Mouse (Mus musculus) left cerebral cortex, adult 2 months (tissue): ENCODE measurements around the gene Tas2r139. TPM values are rescaled to one million over a fixed set of nuclear protein-coding genes. Genes with fewer than 3 reads are reported as not detected.
"Not testable (repeated sequence)": the region's sequence is repeated elsewhere in the genome, so short reads cannot be mapped to it uniquely, and the experiment has no call there.

Source experiments
- DNase-seq, 2 experiments: peaks; one replicate each; pipeline ENCODE4 v3.0.0; 2021 to 2022; ENCODE audit warnings: low spot score in 2 of 2, mixed read lengths in 1 of 2; ENCODE audit errors: extremely low spot score in 1 of 2
- H3K27ac ChIP-seq: fragments of 200-600 bp; 2 replicates; pipeline ENCODE4 v1.8.1; 2022
- H3K4me3 ChIP-seq: fragments of 200-600 bp; 2 replicates; pipeline ENCODE4 v1.8.1; 2022
- CTCF ChIP-seq: fragments of 200-600 bp; IDR thresholded peaks from 2 replicates; pipeline ENCODE4 v1.8.1; 2022; ENCODE audit warnings: antibody characterized with exemption, mild to moderate bottlenecking, moderate library complexity
- intact Hi-C: fragments of 180-260 bp; cut with DNase I; formaldehyde crosslinking; loops from one replicate; pipeline ENCODE4 v1.15.1; 2025
- long read RNA-seq, 2 experiments: library from polyadenylated mRNA; stranded (forward); transcript quantifications; one replicate each; pipeline ENCODE4 v2.0.0; 2021; ENCODE audit warnings: borderline mapping rate in 2 of 2
- total RNA-seq, 2 experiments: library from RNA; stranded (reverse); gene quantifications; 2 replicates each; pipeline ENCODE4 v1.2.3; 2021

Gene Tas2r139
- total RNA-seq, result not detected
- long read RNA-seq, experiment 1, result 0 reads
- long read RNA-seq, experiment 2, result 0 reads

DNA sequence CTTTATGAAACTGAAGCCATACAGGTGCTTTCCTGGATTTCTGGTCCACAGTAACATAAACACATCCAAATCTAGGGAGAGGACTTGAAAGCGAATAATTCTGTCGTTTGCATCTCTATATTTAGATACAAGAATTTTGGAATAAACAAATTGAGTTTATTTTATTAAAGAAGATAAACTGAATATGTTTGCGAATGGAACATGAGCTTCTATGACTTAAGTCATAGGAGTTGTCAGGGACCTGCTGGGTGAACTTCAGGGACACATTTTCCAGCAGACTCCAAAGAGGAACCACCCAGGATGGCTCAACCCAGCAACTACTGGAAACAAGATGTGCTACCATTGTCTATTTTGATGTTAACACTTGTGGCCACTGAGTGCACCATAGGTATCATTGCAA lies at the start of gene Tas2r139:
Gene Tas2r139 (plus strand): TSS at position 301 of the 400 bp plus-strand sequence.
- no peak within 1 kb of the TSS for H3K27ac ChIP-seq
- intact Hi-C loops, result no loop called here
- H3K4me3 ChIP-seq, result no peak within 1 kb of the TSS
- TF ChIP-seq CTCF, result no peak
- no peak for DNase-seq

DNA sequence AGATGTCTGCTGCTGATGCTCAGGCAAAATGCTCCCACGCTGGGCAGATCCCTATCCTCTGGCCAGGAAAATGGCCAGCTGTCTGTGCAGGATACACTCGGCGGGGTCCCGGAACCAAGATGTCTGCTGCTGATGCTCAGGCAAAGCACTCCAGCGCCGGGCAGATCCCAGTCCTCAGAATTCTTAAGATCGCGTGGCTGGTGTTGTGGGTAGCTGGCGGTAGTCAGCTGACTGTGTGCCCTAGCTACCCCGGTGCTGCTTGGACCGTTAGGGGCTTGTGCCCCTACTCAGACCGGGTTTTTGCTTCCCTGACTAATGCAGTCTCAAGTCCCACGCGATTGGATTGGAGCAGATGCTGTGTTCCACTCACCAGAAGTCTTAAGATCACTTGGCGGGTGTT lies 10.4 kb downstream of the Tas2r139 start:
- H3K27ac ChIP-seq, intact Hi-C loops, DNase-seq: not testable (repeated sequence)

DNA sequence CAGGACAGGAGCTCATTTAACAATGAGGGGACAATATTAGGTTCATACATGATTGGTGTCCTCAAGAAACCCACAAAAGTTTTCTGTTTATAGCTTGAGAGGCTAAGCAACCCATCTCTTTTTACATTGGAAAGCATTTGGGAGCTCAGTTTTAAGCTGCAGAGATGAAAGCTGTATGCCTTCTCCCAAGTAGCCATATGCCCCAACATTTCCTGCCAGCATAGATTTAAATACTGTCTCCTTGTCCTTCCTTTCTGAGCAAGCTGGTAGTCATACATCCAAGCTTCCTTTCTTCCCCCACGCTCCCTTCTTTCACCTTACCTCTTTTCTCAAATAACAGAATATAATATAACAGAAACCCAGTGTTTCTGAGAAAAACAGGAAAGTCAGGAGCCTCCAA lies 41.7 kb downstream of the Tas2r139 start:
- no peak for DNase-seq
- no peak for TF ChIP-seq CTCF
- intact Hi-C loops, result loop anchor here (1.0 kb wide), 1 partner anchor 407 kb away; the partner anchor contains the start of gene Olfr459
- no peak overlapping the region for H3K4me3 ChIP-seq
- peak overlapping the region; percentile 78 for H3K27ac ChIP-seq

More for the DNA sequence above, 10.4 kb downstream of the Tas2r139 start:
- not testable (repeated sequence) for H3K4me3 ChIP-seq

DNA sequence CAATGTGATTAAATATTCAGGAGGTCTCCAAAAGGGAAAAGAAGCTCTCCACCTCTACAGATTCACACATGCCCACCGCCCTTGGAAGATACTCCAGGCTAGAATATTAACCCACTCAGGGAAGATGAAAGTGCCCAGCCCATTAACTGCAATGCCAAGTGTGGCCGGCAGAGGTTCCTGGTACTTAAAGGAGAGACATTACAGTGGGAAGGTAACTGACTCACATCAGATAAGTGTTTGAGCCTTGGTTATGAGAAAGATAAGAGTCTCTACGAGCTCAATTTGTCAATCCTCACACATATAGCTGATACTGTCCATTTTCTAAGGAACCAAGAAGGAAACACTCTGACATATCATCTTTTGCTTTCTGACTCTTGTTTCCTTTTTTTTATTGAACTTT lies 45.5 kb downstream of the Tas2r139 start:
- no peak for DNase-seq
- peak; percentile 19 for TF ChIP-seq CTCF
- intact Hi-C loops, result no loop called here
- no peak overlapping the region for H3K4me3 ChIP-seq
- no peak overlapping the region for H3K27ac ChIP-seq

Other genes with a start within 250 kb of the Tas2r139 start
- gene Sval1, start 189.3 kb upstream of the Tas2r139 start, total RNA-seq, result not detected
- not detected for gene Sval3, start 172.8 kb upstream of the Tas2r139 start, total RNA-seq
- gene Sva, start 102.5 kb upstream of the Tas2r139 start, total RNA-seq, result not detected
- not detected for gene Tas2r144, start 74.4 kb downstream of the Tas2r139 start, total RNA-seq
- gene Gstk1, start 105.0 kb downstream of the Tas2r139 start, total RNA-seq, result 10 to 100 TPM in 1 of 2 experiments, 1 to 10 TPM in 1; 9.0 to 10.0 TPM
- not detected for gene Tmem139, start 121.0 kb downstream of the Tas2r139 start, total RNA-seq
- gene Casp2, start 124.0 kb downstream of the Tas2r139 start, total RNA-seq, result 10 to 100 TPM; 19.7 to 28.1 TPM
- 1 to 10 TPM; 5.3 to 6.4 TPM for gene Clcn1, start 145.7 kb downstream of the Tas2r139 start, total RNA-seq
- gene Fam131b, start 183.7 kb downstream of the Tas2r139 start, total RNA-seq, result 100 to 1,000 TPM; 111 TPM
- 10 to 100 TPM; 47.6 to 47.8 TPM for gene Zyx, start 208.7 kb downstream of the Tas2r139 start, total RNA-seq
- under 1 TPM; 0.12 to 0.29 TPM for gene Epha1, start 232.3 kb downstream of the Tas2r139 start, total RNA-seq